Mouse (Mus musculus) kidney, postnatal 4 days (tissue): Measurements from ENCODE around the gene Cfap97d2.
"Not testable (repeated sequence)": the region's sequence is repeated elsewhere in the genome, so short reads cannot be mapped to it uniquely, and the experiment has no call there.

Experiments used
- DNase-seq, 2 experiments: peaks; one replicate each; pipeline ENCODE4 v3.0.0; 2021; ENCODE audit warnings: mixed read lengths in 2 of 2

Cfap97d2 gene

GRCm38 (mm10) chr8:13687941-13688340 lies 17.7 kb upstream of the Cfap97d2 start:
- DNase-seq, result no peak

GRCm38 (mm10) chr8:13688461-13688860 lies 17.2 kb upstream of the Cfap97d2 start:
- peak; percentile 52 to 54 for DNase-seq

DNA sequence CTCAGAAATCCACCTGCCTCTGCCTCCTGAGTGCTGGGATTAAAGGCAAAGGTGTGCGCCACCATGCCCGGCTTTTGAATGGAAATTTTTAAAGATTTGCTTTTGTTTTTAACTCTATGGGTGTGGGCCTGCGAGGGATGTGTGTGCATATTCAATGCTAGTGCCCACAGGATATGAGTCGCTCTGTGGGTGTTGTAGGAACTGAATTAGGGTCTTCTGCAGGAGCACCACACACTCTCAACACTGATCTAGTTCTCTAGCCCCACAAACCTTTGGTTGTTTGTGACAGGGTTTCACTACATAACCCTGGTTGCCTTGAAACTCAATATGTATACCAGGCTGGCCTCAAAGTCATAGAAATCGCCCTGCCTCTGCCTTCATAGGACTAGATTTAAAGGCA lies 16.4 kb upstream of the Cfap97d2 start:
- DNase-seq, result no peak

DNA sequence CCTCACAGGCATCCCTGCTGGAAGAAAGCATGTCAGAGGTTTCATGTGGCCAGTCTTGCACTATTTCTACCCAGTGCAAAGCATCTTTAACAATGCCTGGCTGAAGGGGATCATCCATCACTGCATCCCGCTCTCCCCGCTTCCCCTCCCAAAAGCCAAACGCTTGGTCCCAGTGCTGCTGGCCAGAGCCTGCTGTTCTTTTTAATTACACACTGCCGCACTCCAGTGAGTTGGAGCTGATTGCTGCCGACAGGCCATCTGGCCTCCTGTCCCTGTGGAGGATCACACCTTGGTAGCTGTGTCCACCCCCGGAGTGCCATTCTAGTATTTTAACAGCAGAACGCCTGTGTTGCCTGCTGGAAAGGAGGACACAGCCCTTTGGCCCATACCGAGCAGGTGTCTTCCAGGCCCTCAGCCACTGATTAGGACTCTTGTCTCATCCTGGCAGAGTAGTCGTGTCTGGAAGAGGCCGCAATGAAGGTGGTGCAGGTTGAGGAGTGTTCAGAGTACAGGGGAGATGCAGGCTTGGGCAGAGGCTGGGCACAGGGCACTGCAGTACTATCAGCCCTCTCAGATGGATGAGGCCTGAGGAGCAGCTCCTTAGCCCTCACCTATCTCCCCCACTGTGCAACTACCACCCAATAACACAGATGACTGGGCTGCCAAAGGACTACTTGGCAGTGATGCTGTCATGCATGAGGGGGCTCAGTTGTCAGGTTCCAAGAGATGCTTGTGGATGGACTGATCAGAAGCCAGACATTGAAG lies 13.2 kb upstream of the Cfap97d2 start:
- DNase-seq, result peak in 1 of 2 experiments; percentile 31

GRCm38 (mm10) chr8:13694735-13695134 lies 11.0 kb upstream of the Cfap97d2 start:
- no peak for DNase-seq

DNA sequence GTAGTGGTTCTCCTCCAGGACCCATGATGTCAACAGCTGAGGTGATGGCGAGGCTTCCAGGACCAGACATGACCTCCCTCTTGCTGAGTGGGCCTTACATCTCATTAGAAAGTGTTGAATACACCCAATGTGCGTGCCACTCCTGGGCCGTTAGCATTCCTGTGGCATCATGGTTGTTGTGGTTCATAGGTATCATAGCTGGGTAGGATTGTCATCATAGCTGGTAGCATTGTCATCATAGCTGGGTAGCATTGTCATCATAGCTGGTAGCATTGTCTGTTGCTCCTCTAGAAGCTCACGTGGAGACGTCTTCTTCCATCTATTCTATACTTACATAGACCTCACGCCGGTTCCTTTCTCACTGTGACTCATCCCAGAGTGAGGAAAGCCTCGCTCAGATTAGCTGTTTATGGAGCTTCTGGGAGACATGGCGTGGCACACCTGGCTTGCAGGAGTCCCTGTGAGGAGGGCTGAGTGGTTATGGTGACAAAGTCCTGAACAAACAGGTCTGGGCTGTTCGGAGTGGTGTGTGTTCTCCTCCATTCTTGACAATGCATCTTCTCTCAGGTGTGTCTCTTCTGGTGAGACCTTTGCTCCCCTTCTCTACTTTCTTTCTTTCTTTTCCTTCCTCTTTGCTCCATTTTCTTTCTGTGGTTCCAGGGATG lies 10.4 kb upstream of the Cfap97d2 start:
- DNase-seq, result no peak

DNA sequence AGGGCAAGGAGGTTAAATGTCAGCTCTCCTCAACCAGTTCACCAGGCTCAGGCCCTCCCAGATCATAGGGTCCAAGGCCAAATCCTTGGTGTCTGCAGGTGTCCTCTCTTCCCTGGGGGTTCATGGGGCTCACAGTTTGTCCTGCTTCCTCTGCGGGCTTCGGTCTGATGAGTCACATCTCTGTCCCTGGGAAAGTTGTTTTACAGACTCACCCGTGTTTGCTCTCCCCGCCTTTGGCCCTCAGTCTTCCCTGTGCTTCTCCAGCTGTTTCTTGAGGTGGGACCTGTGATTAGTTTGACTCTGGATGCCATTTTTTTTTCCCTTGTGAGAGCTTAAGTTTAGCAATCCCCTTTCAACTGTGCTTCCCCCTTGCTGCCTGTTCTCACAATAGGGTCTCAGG lies 9.5 kb upstream of the Cfap97d2 start:
- DNase-seq, result no peak

- DNase-seq, result no peak
These were observed 8.5 kb upstream of the Cfap97d2 start for GRCm38 (mm10) chr8:13697196-13697595.

DNA sequence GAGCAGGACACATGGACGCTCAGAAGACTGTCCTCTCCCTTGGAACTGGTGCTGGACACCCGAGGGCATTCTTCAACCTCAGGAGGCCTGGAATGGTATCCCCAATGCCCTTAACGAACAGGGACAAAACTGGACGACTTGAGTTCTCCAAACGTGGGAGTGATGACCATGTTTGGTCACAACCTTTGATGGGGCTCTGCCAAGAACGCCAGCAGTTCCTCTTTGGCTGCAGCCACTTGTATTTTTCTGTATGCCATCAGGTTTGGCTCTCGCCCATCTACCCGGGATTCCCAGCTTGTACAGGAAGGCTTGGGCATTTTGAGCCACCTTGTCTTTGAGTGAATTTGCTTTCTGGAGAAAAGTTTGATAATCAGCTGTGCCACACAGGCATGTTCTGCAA lies 8.0 kb upstream of the Cfap97d2 start:
- no peak for DNase-seq

GRCm38 (mm10) chr8:13698281-13698680 lies 7.4 kb upstream of the Cfap97d2 start:
- DNase-seq, result no peak

GRCm38 (mm10) chr8:13699323-13699949 lies 6.3 kb upstream of the Cfap97d2 start:
- DNase-seq, result no peak

DNA sequence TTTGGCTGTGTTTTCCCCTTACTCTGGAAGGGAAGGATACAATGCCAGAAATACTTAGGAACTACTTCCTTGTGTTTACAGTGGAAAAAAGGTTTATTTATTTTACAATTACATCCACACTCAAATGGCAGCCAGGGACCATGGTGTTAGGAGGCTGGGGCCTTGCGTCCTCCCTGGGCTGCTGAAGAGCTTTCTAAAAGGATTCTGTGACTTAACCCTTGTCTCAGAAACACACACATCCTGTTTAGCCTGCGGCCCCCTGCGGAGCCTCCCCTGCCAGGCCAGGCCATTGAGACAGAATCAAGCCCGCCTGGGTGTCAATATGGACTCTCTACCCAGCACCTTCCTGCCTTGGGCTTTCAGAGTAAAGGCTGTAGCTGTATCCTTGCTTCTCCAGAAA lies 2.9 kb upstream of the Cfap97d2 start:
- DNase-seq, result no peak

GRCm38 (mm10) chr8:13703756-13704155 lies 1.9 kb upstream of the Cfap97d2 start:
- DNase-seq, result no peak

- DNase-seq, result no peak
These were observed 1.4 kb upstream of the Cfap97d2 start for GRCm38 (mm10) chr8:13704301-13704700.

DNA sequence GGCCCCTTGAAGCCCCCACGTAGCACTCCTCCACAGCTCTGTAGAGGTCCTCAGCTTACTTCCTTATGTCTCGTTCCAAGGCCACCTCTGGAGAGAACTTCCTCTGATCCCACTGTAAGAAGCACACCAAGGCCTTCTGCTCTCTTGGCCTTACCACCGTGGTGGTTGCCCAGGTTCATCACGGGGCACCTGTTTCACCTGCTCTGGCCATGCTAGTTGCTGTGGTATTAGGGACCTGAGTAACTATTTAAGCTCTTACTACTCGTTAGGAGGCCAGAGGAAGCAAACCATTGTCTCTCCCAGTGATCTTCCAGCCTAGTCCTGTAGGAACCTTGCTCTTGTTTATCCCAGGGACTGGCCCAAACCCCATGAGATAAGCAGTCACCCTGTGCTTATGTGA lies 1.2 kb downstream of the Cfap97d2 start:
- DNase-seq, result no peak

DNA sequence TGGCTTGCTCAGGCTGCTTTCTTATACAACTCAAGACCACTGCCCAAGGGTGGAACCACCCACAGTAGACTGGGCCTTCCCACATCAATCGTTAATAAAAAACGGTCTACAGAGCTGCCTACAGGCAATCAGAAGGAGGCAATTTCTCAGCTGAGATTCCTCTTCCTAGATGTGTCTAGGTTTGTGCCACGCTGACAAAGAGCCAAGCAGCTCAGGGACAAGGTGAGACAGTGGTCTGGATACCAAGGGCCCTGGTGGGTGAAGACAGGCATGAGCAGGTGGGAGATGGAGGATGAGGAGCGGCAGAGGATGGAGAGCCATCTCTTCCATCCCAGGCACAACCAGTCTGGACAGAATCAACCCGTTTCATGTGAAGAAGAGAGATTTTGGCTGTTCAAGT lies 2.8 kb downstream of the Cfap97d2 start:
- no peak for DNase-seq

DNA sequence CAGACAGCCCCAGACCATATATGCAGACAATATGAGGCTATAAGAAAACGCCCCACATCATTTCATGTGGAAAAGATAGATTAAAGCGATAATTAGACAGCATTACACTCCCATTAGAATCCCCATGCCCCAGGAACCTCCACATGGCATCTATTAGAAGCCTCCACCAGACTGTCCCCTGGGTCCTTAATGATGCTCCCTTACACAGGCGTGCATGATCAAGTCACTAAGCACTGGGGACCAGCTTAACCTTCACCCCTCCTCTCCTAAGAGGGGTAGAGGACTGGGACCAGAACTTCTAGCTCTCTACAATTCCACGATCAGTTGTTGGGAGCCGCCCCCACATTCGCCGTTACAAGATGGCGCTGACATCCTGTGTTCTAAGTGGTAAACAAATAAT lies 13.3 kb downstream of the Cfap97d2 start:
- no peak for DNase-seq

GRCm38 (mm10) chr8:13725722-13726121 lies 20.0 kb downstream of the Cfap97d2 start:
- peak; percentile 62 to 66 for DNase-seq

- DNase-seq, result no peak
These were observed 21.9 kb downstream of the Cfap97d2 start for GRCm38 (mm10) chr8:13727469-13728094.

DNA sequence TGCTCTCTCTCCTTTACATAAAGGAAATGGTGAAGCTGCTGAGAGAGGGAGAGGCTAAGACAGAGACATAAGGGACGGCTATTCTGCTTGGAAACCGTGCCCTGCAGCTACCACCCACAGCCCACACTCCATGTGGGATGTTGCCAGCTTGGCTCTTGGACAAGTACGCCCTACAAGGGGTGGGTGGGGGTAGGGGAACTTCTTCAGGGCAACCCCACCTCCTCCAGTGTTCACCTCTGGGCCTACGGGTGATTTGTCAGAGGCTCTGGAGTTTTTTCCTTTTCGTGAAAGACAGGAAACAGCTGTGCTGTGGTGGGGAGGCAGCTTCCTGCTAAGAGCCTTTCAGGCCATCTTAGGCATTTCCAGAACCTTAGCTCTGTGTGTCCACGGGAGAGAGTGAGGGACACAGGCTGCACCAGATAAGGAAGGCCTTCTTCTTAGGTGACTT lies 34.7 kb downstream of the Cfap97d2 start:
- peak; percentile 48 to 66 for DNase-seq

DNA sequence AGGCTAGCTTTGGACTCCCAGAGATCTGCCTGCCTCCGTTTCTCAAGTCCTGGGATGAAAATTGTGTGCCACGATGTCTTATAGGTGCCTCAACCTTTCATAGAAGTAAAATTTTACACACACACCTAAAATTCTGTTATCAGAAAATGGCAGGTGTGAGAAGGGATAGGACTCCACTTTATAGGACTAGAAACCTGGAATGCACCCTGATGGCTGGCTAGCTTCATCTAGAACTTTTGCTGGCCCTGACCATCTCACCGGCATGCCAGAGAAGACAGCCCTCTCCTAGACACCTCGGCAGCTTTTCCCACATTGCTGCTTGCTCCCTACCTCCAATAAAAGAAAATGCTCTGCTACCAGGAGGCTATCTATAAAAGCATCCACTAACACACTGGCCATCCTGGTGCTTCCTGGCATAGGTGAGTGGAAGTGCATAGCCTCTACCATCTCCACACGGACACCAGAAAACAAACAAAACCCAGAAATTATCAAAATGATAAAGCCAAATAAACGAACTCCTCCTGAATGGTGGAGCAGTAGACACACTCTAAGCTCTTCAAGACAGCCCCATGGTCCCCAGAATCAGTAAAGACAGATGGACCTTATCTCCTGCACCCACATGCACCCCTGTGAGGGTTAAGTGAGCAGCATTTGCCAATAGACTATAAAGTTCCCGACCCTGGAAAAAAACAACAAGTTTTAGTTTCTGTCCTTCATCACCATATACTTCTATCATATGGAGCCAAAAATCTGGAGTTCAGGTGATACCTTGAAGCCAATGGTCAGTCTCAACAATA lies 35.3 kb downstream of the Cfap97d2 start:
- no peak for DNase-seq

GRCm38 (mm10) chr8:13746212-13746611 lies 40.5 kb downstream of the Cfap97d2 start:
- not testable (repeated sequence) for DNase-seq

- DNase-seq, result no peak
These were observed 41.9 kb downstream of the Cfap97d2 start for GRCm38 (mm10) chr8:13747626-13748025.
